Mouse (Mus musculus) CH12.LX (cell line): Measurements from ENCODE around the gene Rgl1. TPM values are rescaled to one million over a fixed set of nuclear protein-coding genes. Genes with fewer than 3 reads are reported as not detected.

ENCODE experiments used
- DNase-seq: peaks from one replicate; pipeline ENCODE4 v3.0.0-alpha.2; 2013; ENCODE audit errors: extremely low read depth
- H3K27ac ChIP-seq: 2 replicates; pipeline ENCODE4 v1.5.1; 2012; ENCODE audit warnings: low read depth, mild to moderate bottlenecking, control low read depth, moderate library complexity; ENCODE audit not compliant: insufficient read depth
- H3K27me3 ChIP-seq: replicated peaks from 2 replicates; pipeline ENCODE3; 2012; ENCODE audit warnings: inconsistent platforms
- H3K36me3 ChIP-seq, 2 experiments: replicated peaks in 1 of 2; 2 replicates each; pipeline versions ENCODE3 to v1.6.1; 2012; ENCODE audit warnings: inconsistent platforms in 1 of 2, low read length in 1 of 2, mild to moderate bottlenecking in 1 of 2, mixed read lengths in 1 of 2, moderate library complexity in 1 of 2; ENCODE audit not compliant: control insufficient read depth in 1 of 2, insufficient read depth in 1 of 2
- H3K4me1 ChIP-seq, 2 experiments: 2 replicates each; pipeline ENCODE4 v1.6.1; 2012; ENCODE audit warnings: inconsistent platforms in 1 of 2, moderate library complexity in 1 of 2; ENCODE audit not compliant: insufficient read depth in 2 of 2, control insufficient read depth in 1 of 2
- H3K4me2 ChIP-seq: 2 replicates; pipeline ENCODE4 v1.6.1; 2012; ENCODE audit warnings: low read depth, mild to moderate bottlenecking, control low read depth; ENCODE audit not compliant: poor library complexity, insufficient read depth, severe bottlenecking
- H3K4me3 ChIP-seq, 3 experiments: fragments of 150-350 bp in 1 of 3; sonication (generic) in 1 of 3; replicated peaks in 1 of 3; 2 replicates each; pipeline versions ENCODE3 to v1.5.1; 2011 to 2012; ENCODE audit warnings: low read depth in 2 of 3, low read length in 2 of 3, mild to moderate bottlenecking in 2 of 3, moderate library complexity in 2 of 3, control low read depth in 1 of 3, improper control_type of control experiment in 1 of 3, inconsistent platforms in 1 of 3, mixed read lengths in 1 of 3; ENCODE audit not compliant: poor library complexity in 1 of 3
- H3K79me2 ChIP-seq: replicated peaks from 2 replicates; pipeline ENCODE4 v1.6.1; 2012; ENCODE audit warnings: mild to moderate bottlenecking, moderate library complexity; ENCODE audit not compliant: control insufficient read depth, poor library complexity, insufficient read depth, severe bottlenecking; ENCODE audit errors: extremely low read depth
- H3K9ac ChIP-seq: 2 replicates; pipeline ENCODE4 v1.6.1; 2012; ENCODE audit warnings: low read depth, mild to moderate bottlenecking, control low read depth, moderate library complexity; ENCODE audit not compliant: insufficient read depth
- H3K9me3 ChIP-seq: replicated peaks from 2 replicates; pipeline ENCODE3; 2012; ENCODE audit warnings: low read length, inconsistent platforms, mixed read lengths
- CHD2 ChIP-seq: IDR thresholded peaks from 2 replicates; pipeline ENCODE4 v1.6.1; 2011; ENCODE audit warnings: low read length, improper control_type of control experiment
- CTCF ChIP-seq, 2 experiments: IDR thresholded peaks in 1 of 2; conservative IDR thresholded peaks in 1 of 2; 2 replicates each; pipeline ENCODE4 v1.5.1; 2011 to 2012; ENCODE audit warnings: low read depth in 2 of 2, low read length in 2 of 2, improper control_type of control experiment in 1 of 2, inconsistent platforms in 1 of 2, mild to moderate bottlenecking in 1 of 2, moderate library complexity in 1 of 2
- E2F4 ChIP-seq: IDR thresholded peaks from 2 replicates; pipeline ENCODE4 v1.6.1; 2011; ENCODE audit warnings: low read depth, low read length, improper control_type of control experiment; ENCODE audit not compliant: insufficient replicate concordance
- ELF1 ChIP-seq: IDR thresholded peaks from 2 replicates; pipeline ENCODE4 v1.6.1; 2014; ENCODE audit warnings: low read depth, mild to moderate bottlenecking, inconsistent platforms, low read length, improper control_type of control experiment
- EP300 ChIP-seq: IDR thresholded peaks from 2 replicates; pipeline ENCODE4 v1.6.1; 2011; ENCODE audit warnings: low read length, improper control_type of control experiment
- ETS1 ChIP-seq: conservative IDR thresholded peaks from 2 replicates; pipeline ENCODE4 v1.6.1; 2012; ENCODE audit warnings: low read depth, mild to moderate bottlenecking, inconsistent platforms, low read length, improper control_type of control experiment, moderate library complexity
- GABPA ChIP-seq: IDR thresholded peaks from 2 replicates; pipeline ENCODE4 v1.6.1; 2012; ENCODE audit warnings: low read depth, low read length, improper control_type of control experiment, inconsistent platforms; ENCODE audit not compliant: insufficient replicate concordance
- JUN ChIP-seq: IDR thresholded peaks from 2 replicates; pipeline ENCODE4 v1.6.1; 2011; ENCODE audit warnings: low read depth, mild to moderate bottlenecking, low read length, improper control_type of control experiment, moderate library complexity; ENCODE audit not compliant: insufficient read depth
- KAT2A ChIP-seq: IDR thresholded peaks from 2 replicates; pipeline ENCODE4 v1.6.1; 2012; ENCODE audit warnings: low read length, improper control_type of control experiment, inconsistent platforms; ENCODE audit not compliant: insufficient replicate concordance
- MAFK ChIP-seq: IDR thresholded peaks from 2 replicates; pipeline ENCODE4 v1.6.1; 2011; ENCODE audit warnings: low read length, improper control_type of control experiment; ENCODE audit not compliant: insufficient replicate concordance
- MAX ChIP-seq: IDR thresholded peaks from 2 replicates; pipeline ENCODE4 v1.6.1; 2011; ENCODE audit warnings: low read length, improper control_type of control experiment
- MAZ ChIP-seq: IDR thresholded peaks from 2 replicates; pipeline ENCODE4 v1.6.1; 2012; ENCODE audit warnings: low read depth, mild to moderate bottlenecking, inconsistent platforms, low read length, improper control_type of control experiment, moderate library complexity
- MEF2A ChIP-seq: IDR thresholded peaks from 2 replicates; pipeline ENCODE4 v1.6.1; 2014; ENCODE audit warnings: low read depth, mild to moderate bottlenecking, inconsistent platforms, low read length, improper control_type of control experiment, borderline replicate concordance
- MXI1 ChIP-seq: IDR thresholded peaks from 2 replicates; pipeline ENCODE4 v1.6.1; 2011; ENCODE audit warnings: mild to moderate bottlenecking, low read depth, low read length, improper control_type of control experiment
- MYC ChIP-seq: IDR thresholded peaks from 2 replicates; pipeline ENCODE4 v1.6.1; 2011; ENCODE audit warnings: low read depth, mild to moderate bottlenecking, improper control_type of control experiment, low read length
- NELFE ChIP-seq: IDR thresholded peaks from 2 replicates; pipeline ENCODE4 v1.6.1; 2011; ENCODE audit warnings: low read depth, low read length, improper control_type of control experiment
- POLR2A ChIP-seq: IDR thresholded peaks from 2 replicates; pipeline ENCODE4 v1.6.1; 2011; ENCODE audit warnings: low read depth, mild to moderate bottlenecking, improper control_type of control experiment, low read length
- POLR2AphosphoS2 ChIP-seq: IDR thresholded peaks from 2 replicates; pipeline ENCODE4 v1.6.1; 2011; ENCODE audit warnings: low read depth, low read length, improper control_type of control experiment
- RAD21 ChIP-seq: IDR thresholded peaks from 2 replicates; pipeline ENCODE4 v1.6.1; 2011; ENCODE audit warnings: low read depth, mild to moderate bottlenecking, low read length, improper control_type of control experiment, moderate library complexity
- RCOR1 ChIP-seq: conservative IDR thresholded peaks from 2 replicates; pipeline ENCODE4 v1.6.1; 2012; ENCODE audit warnings: low read depth, mild to moderate bottlenecking, inconsistent platforms, low read length, improper control_type of control experiment
- SIN3A ChIP-seq: IDR thresholded peaks from 2 replicates; pipeline ENCODE4 v1.6.1; 2012; ENCODE audit warnings: low read length, improper control_type of control experiment, inconsistent platforms
- TBP ChIP-seq: conservative IDR thresholded peaks from 2 replicates; pipeline ENCODE4 v1.6.1; 2011; ENCODE audit warnings: low read depth, low read length, improper control_type of control experiment
- TCF12 ChIP-seq: IDR thresholded peaks from 2 replicates; pipeline ENCODE4 v1.6.1; 2014; ENCODE audit warnings: low read depth, mild to moderate bottlenecking, inconsistent platforms, low read length, improper control_type of control experiment
- USF1 ChIP-seq: IDR thresholded peaks from 2 replicates; pipeline ENCODE4 v1.6.1; 2014; ENCODE audit warnings: low read depth, mild to moderate bottlenecking, inconsistent platforms, low read length, improper control_type of control experiment
- USF2 ChIP-seq: conservative IDR thresholded peaks from 2 replicates; pipeline ENCODE4 v1.6.1; 2011; ENCODE audit warnings: low read depth, low read length, improper control_type of control experiment
- ZC3H11A ChIP-seq: IDR thresholded peaks from 2 replicates; pipeline ENCODE4 v1.6.1; 2012; ENCODE audit warnings: low read depth, mild to moderate bottlenecking, inconsistent platforms, low read length, improper control_type of control experiment
- ZKSCAN1 ChIP-seq: IDR thresholded peaks from 2 replicates; pipeline ENCODE4 v1.6.1; 2012; ENCODE audit warnings: low read depth, inconsistent platforms, low read length, improper control_type of control experiment, borderline replicate concordance
- ZMIZ1 ChIP-seq: IDR thresholded peaks from 2 replicates; pipeline ENCODE4 v1.6.1; 2012; ENCODE audit warnings: low read depth, mild to moderate bottlenecking, inconsistent platforms, low read length, improper control_type of control experiment
- ZNF384 ChIP-seq: IDR thresholded peaks from 2 replicates; pipeline ENCODE4 v1.6.1; 2012; ENCODE audit warnings: low read depth, low read length, improper control_type of control experiment, inconsistent platforms
- dilution Hi-C: fragments of 300-500 bp; cut with MboI; formaldehyde crosslinking; loops from 2 replicates; pipeline ENCODE4 v1.14.3; 2020; ENCODE audit warnings: low sequenced_read_pairs; ENCODE audit not compliant: extremely low pct_unique_long_range_greater_than_20kb, extremely low pct_ligation_motif_present
- in situ Hi-C: fragments of 300-500 bp; cut with MboI; formaldehyde crosslinking; loops from 3 replicates; pipeline ENCODE4 v1.14.3; 2019; ENCODE audit warnings: low sequenced_read_pairs, low pct_ligation_motif_present, low pct_unique_long_range_greater_than_20kb, mixed read lengths
- polyA plus RNA-seq: library from polyadenylated mRNA; unstranded; fragments of >175 nt; gene quantifications from 2 replicates; pipeline ENCODE4 v1.2.1, GENCODE M21; 2012; ENCODE audit warnings: low read depth; ENCODE audit not compliant: insufficient read length
- total RNA-seq, 2 experiments: library from RNA; depleted of rRNA; stranded (reverse); fragments of 300-350 nt in 1 of 2; fragments of >200 nt in 1 of 2; gene quantifications; 2 replicates each; pipeline ENCODE4 v1.2.3; 2012 to 2014

Gene Rgl1
- total and polyA plus RNA-seq, 3 experiments = 0.25 to 1.7 (median 0.74) TPM

GRCm38 (mm10) chr1:152767749-152768488, 1.8 kb upstream of the Rgl1 start (continued):
- TF ChIP-seq MXI1 = no peak; the same call in 1 of the 2 replicates
- no peak for TF ChIP-seq ETS1
- TF ChIP-seq USF2 = no peak
- TF ChIP-seq USF1 = no peak
- no peak for TF ChIP-seq E2F4
- TF ChIP-seq ZNF384 = peak; percentile 84
- TF ChIP-seq ZMIZ1 = no peak
- TF ChIP-seq JUN = no peak
- TF ChIP-seq NELFE = no peak
- TF ChIP-seq CTCF (conservative IDR thresholded peaks at IDR 0.05 in 1 of 2, IDR thresholded peaks at IDR 0.05 in 1 of 2; ENCODE audit: low read depth in 2 of 2, low read length in 2 of 2) = peak; percentile 69 to 92
- TF ChIP-seq POLR2AphosphoS2 = no peak

- TF ChIP-seq MAFK = no peak
- 0 out of 2 replicates have a peak, but pooled peaks have one; percentile 5 for TF ChIP-seq EP300
- TF ChIP-seq RCOR1 = no peak
- TF ChIP-seq MEF2A = no peak
- no peak for TF ChIP-seq E2F4
- peak; percentile 84 for TF ChIP-seq ELF1
- no peak for TF ChIP-seq CHD2
- no peak for TF ChIP-seq ZKSCAN1
- TF ChIP-seq ETS1 = 0 out of 2 replicates have a peak, but pooled peaks have one; percentile 26
- no peak for TF ChIP-seq GABPA
- no peak for TF ChIP-seq ZMIZ1
- 0 out of 2 replicates have a peak, but pooled peaks have one; percentile 49 for TF ChIP-seq TBP
- no peak for TF ChIP-seq USF1
- TF ChIP-seq RAD21 = no peak
- no peak for TF ChIP-seq ZNF384
- no peak for TF ChIP-seq ZC3H11A
- no peak; the same call in 1 of the 2 replicates for TF ChIP-seq MAX
- TF ChIP-seq MYC = no peak
- no peak for TF ChIP-seq MAZ
- TF ChIP-seq POLR2A = no peak; the same call in 1 of the 2 replicates
- TF ChIP-seq KAT2A = no peak
- no peak for TF ChIP-seq TCF12
- TF ChIP-seq CTCF (conservative IDR thresholded peaks at IDR 0.05 in 1 of 2, IDR thresholded peaks at IDR 0.05 in 1 of 2; ENCODE audit: low read depth in 2 of 2, low read length in 2 of 2) = no peak
- peak; percentile 20; the same call in 1 of the 2 replicates for TF ChIP-seq MXI1
- TF ChIP-seq USF2 = no peak
- no peak; the same call in 1 of the 2 replicates for TF ChIP-seq SIN3A
- H3K9ac ChIP-seq = peak overlapping the region; percentile 96
- dilution Hi-C loops = no loop called here
- peaks cover 20 to 37% of the 10 kb centered on the region in 2 experiments for H3K36me3 ChIP-seq
- H3K4me3 ChIP-seq = peak overlapping the region; percentile 89 to 94 (median 94)
- H3K27ac ChIP-seq = peak overlapping the region; percentile 83
- peaks cover 4 to 13% of the 10 kb centered on the region in 2 experiments; a peak in 3 of 4 replicates for H3K4me1 ChIP-seq
- H3K9me3 ChIP-seq = no peaks in the 10 kb centered on the region
- H3K79me2 ChIP-seq = peaks cover 14% of the 10 kb centered on the region
- in situ Hi-C loops = loop anchor here (10.0 kb wide), 1 partner anchor 232 kb away; no protein-coding TSS in a partner anchor
- no peak overlapping the region for H3K4me2 ChIP-seq
- DNase-seq = peak; percentile 52
- H3K27me3 ChIP-seq = peaks cover 7% of the 10 kb centered on the region
Observed at GRCm38 (mm10) chr1:152766804-152767748, 925 bp upstream of the Rgl1 start.
